Mouse (Mus musculus) midbrain, embryonic 11.5 days (tissue): ENCODE measurements around the gene Prkcb. TPM values are rescaled to one million over a fixed set of nuclear protein-coding genes. Genes with fewer than 3 reads are reported as not detected.
A peak's percentile ranks its signal among the peaks of the same experiment; 100 is the strongest.

Experiments used
- ATAC-seq: fragments of 200-750 bp; cut with Nextera tagmentation; 2 replicates; pipeline ENCODE4 v1.8.0; 2017; ENCODE audit warnings: moderate TSS enrichment, moderate library complexity; ENCODE audit not compliant: low FRiP score
- DNase-seq: peaks from one replicate; pipeline ENCODE4 v3.0.0; 2015; ENCODE audit warnings: low spot score; ENCODE audit errors: missing footprints
- H3K27ac ChIP-seq: fragments of 300-500 bp; sonication (generic); 2 replicates; pipeline ENCODE4 v1.5.1; 2014; ENCODE audit warnings: low read depth, low read length
- H3K27me3 ChIP-seq: fragments of 300-500 bp; sonication (generic); 2 replicates; pipeline ENCODE4 v1.6.1; 2014; ENCODE audit warnings: mild to moderate bottlenecking, low read length, moderate library complexity, mixed read lengths; ENCODE audit not compliant: control insufficient read depth, insufficient read depth
- H3K36me3 ChIP-seq: fragments of 300-500 bp; sonication (generic); 2 replicates; pipeline ENCODE4 v1.6.1; 2014; ENCODE audit warnings: mild to moderate bottlenecking, low read length, moderate library complexity, mixed read lengths; ENCODE audit not compliant: control insufficient read depth, insufficient read depth
- H3K4me1 ChIP-seq: fragments of 300-500 bp; sonication (generic); 2 replicates; pipeline ENCODE4 v1.6.1; 2014; ENCODE audit warnings: low read length; ENCODE audit not compliant: control insufficient read depth, insufficient read depth
- H3K4me2 ChIP-seq: fragments of 300-500 bp; sonication (generic); 2 replicates; pipeline ENCODE4 v1.6.1; 2014; ENCODE audit warnings: mild to moderate bottlenecking, moderate library complexity
- H3K4me3 ChIP-seq: fragments of 300-500 bp; sonication (generic); 2 replicates; pipeline ENCODE4 v1.5.1; 2014; ENCODE audit warnings: low read depth, low read length
- H3K9ac ChIP-seq: fragments of 300-500 bp; sonication (generic); 2 replicates; pipeline ENCODE4 v1.6.1; 2014; ENCODE audit warnings: low read length
- H3K9me3 ChIP-seq: fragments of 300-500 bp; sonication (generic); 2 replicates; pipeline ENCODE4 v1.6.1; 2016; ENCODE audit warnings: low read length; ENCODE audit not compliant: control insufficient read depth
- WGBS: fragments of 180-500 bp; shearing (Covaris S2); extraction: QIAGEN DNeasy Blood & Tissue Kit; methylation state at CpG from one replicate; pipeline ENCODE4 v1.1.7; 2014; 5-methylcytosine and 5-hydroxymethylcytosine counted together
- polyA plus RNA-seq: library from polyadenylated mRNA; unstranded; fragments of >200 nt; fragmentation: Nextera tagmentation; extraction: Ambion mirVana; gene quantifications from 2 replicates; pipeline ENCODE4 v1.2.1, GENCODE M21; 2014

Prkcb gene
- polyA plus RNA-seq, 1 experiment from 2014 or later, result 17.9 TPM

DNA sequence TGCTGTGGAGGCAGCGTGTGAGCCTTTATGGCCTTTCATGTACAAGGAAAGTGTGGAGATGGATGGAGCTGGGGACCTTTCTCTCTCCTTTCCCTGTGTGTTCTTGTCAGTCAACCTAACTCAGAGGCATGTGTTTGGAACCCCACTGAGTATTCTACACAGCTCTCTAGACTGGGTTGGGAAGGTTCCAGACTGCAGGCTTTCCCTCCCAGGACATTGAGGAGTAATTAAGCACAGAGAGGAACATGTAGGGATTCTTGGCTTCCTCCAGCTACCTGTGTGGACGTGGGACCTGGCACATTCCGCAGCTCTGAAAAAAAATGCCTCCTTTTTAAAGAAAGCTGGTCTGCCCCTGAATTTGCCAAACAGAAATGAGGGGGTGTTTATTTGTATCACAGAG, 130.0 kb downstream of the Prkcb start:
- Histone ChIP-seq H3K4me3 (no peak overlapping the region), H3K36me3 (no peaks in the 10 kb centered on the region), H3K27ac (no peak overlapping the region), H3K27me3 (no peaks in the 10 kb centered on the region), H3K4me1 (no peaks in the 10 kb centered on the region), H3K9me3 (no peaks in the 10 kb centered on the region), H3K4me2 (no peak overlapping the region), H3K9ac (no peak overlapping the region)
- ATAC-seq (no peak), DNase-seq (no peak)
- WGBS, result 85% methylated on average over 3 of the region's 3 CpGs

DNA sequence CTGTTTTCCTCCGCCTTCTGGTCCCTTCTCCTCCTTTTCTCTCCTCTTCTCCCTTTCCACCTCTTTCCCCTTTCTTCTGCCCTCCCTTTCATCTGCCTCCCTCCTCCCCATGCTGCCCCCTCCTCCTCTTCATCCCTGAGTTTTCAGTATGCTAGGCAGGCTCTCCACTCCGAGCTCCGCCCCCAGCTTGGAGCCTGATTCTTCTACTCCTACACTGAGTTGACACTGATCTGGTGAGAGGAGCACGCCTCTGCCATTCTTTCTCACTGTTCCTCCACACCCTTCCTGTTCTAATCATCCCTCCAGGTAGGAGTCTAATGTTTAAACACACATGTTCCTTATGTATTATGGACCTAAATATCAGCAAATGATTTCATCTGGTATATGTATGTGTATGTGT, 135.3 kb downstream of the Prkcb start:
- ATAC-seq, result no peak
- Histone ChIP-seq H3K4me2 (no peak overlapping the region), H3K4me1 (no peaks in the 10 kb centered on the region), H3K9ac (no peak overlapping the region), H3K36me3 (no peaks in the 10 kb centered on the region), H3K9me3 (no peaks in the 10 kb centered on the region), H3K4me3 (no peak overlapping the region), H3K27ac (no peak overlapping the region), H3K27me3 (no peaks in the 10 kb centered on the region)
- 59% methylated on average over 4 of the region's 4 CpGs for WGBS
- no peak for DNase-seq

DNA sequence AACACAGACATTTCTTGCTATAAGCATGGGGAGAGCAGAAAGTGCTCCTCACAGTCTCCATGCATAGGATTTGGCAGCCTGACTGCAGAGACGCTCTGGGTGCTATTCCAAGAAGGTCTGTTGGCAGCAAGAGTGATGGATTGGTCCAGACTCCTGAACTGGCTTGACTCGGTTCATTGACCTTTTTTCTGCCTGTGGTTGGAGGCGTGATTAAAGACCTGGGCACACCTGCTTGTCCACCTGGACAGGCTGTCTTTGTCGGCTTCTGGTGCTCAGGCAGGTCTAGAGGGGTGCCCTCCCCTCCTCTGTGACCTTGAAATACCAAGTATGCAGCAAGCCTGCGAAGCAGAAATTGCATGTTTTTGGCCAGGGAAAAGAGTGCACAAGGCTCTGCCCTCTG, 140.6 kb downstream of the Prkcb start:
- Histone ChIP-seq H3K36me3 (no peaks in the 10 kb centered on the region), H3K27me3 (no peaks in the 10 kb centered on the region), H3K4me1 (no peaks in the 10 kb centered on the region), H3K9me3 (no peaks in the 10 kb centered on the region), H3K4me3 (no peak overlapping the region), H3K27ac (no peak overlapping the region), H3K4me2 (no peak overlapping the region), H3K9ac (no peak overlapping the region)
- no peak for DNase-seq
- WGBS, result 88% methylated on average over 5 of the region's 5 CpGs
- ATAC-seq, result no peak

DNA sequence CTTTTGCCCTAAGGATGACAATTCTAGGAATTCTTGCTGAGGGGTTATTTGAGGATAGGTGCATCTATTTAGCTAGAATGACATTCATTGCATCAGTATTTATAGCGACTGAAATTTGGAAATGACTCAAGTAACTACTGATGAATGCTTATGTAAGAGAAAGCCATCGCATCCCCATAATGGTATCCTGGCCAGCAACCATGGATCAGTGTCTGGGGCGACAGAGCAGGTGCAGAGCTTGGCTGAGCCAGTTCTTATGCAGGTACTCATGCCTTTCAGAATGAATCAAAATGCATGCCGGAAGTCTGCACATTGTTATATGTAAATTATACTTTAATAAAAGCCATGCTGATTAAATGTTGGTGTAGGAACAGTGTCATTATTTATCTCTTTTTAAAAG, 143.8 kb downstream of the Prkcb start:
- 87% methylated on average over 4 of the region's 4 CpGs for WGBS
- Histone ChIP-seq H3K4me3 (no peak overlapping the region), H3K4me2 (no peak overlapping the region), H3K4me1 (no peaks in the 10 kb centered on the region), H3K36me3 (no peaks in the 10 kb centered on the region), H3K9me3 (no peaks in the 10 kb centered on the region), H3K27me3 (no peaks in the 10 kb centered on the region), H3K27ac (no peak overlapping the region), H3K9ac (no peak overlapping the region)
- ATAC-seq (no peak), DNase-seq (no peak)

DNA sequence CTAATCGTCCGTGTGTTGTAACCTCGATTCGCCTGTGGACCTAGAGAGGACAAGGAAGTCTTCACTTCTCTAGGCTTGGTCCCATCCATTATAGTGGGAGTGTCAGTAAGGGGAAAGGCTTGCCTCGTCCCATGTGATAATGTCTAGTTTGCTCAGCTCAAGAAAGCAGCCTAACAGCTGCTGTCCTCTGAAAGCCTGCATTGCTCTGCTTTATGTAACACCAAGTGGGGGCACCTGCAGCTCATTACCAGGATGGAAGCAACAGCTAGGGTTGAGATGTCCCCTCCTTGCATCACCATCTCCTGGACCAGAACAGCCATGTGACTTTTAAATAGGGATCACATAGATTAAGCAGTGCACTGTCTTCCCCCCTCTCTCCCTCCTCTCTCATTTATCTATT, 144.8 kb downstream of the Prkcb start:
- Histone ChIP-seq H3K9ac (no peak overlapping the region), H3K9me3 (no peaks in the 10 kb centered on the region), H3K4me2 (no peak overlapping the region), H3K4me3 (no peak overlapping the region), H3K4me1 (no peaks in the 10 kb centered on the region), H3K27ac (no peak overlapping the region), H3K36me3 (no peaks in the 10 kb centered on the region), H3K27me3 (no peaks in the 10 kb centered on the region)
- no peak for DNase-seq
- ATAC-seq, result no peak
- 92% methylated on average over 5 of the region's 5 CpGs for WGBS

DNA sequence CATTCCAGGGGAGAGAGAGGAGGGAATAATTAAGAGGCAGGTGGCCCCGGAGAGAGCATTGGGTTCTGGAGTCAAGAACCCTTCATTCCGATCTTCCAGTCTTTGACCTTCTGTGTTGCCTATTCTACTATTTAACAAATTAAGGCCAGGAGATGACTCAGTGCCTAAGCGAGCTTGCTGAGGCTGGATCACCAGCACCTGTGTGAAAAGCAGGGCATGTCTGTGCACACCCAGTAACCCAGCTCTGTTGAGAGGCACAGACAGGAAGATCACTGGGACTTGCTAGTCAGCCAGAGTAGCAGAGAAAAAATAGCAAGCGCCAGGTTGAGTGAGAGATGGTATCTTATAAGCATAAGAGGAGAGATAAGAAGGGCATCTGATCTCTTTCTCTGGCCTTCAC, 146.4 kb downstream of the Prkcb start:
- Histone ChIP-seq H3K27ac (no peak overlapping the region), H3K36me3 (no peaks in the 10 kb centered on the region), H3K4me1 (no peaks in the 10 kb centered on the region), H3K4me3 (no peak overlapping the region), H3K27me3 (no peaks in the 10 kb centered on the region), H3K9me3 (no peaks in the 10 kb centered on the region), H3K9ac (no peak overlapping the region), H3K4me2 (no peak overlapping the region)
- no peak for DNase-seq
- ATAC-seq, result no peak
- 92% methylated on average over 4 of the region's 4 CpGs for WGBS

DNA sequence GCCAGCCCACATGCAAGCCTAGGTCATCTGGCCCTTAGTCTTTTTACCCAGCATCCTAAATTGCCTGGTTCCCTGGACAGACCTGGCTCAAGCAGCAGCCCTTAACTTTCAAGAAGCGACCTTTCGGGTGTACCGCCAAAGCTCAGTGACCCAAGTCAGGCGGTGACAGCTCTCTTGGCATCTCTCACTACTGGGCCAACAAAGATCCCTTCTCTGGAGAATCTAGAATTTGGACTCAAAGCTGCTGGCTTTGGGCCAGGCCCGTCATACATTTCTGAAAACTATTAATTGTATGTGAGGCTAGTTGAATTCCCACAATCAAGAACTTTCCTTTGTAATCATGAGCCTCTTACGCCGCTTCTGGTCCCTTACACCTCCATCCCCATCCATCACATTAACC, 147.0 kb downstream of the Prkcb start:
- no peaks in the 10 kb centered on the region for H3K9me3 ChIP-seq
- H3K27me3 ChIP-seq, result no peaks in the 10 kb centered on the region
- H3K9ac ChIP-seq, result no peak overlapping the region
- H3K4me2 ChIP-seq, result no peak overlapping the region
- ATAC-seq (no peak), DNase-seq (no peak)
- H3K4me1 ChIP-seq, result no peaks in the 10 kb centered on the region
- H3K27ac ChIP-seq, result no peak overlapping the region
- 95% methylated on average over 7 of the region's 7 CpGs for WGBS
- no peaks in the 10 kb centered on the region for H3K36me3 ChIP-seq
- H3K4me3 ChIP-seq, result no peak overlapping the region

DNA sequence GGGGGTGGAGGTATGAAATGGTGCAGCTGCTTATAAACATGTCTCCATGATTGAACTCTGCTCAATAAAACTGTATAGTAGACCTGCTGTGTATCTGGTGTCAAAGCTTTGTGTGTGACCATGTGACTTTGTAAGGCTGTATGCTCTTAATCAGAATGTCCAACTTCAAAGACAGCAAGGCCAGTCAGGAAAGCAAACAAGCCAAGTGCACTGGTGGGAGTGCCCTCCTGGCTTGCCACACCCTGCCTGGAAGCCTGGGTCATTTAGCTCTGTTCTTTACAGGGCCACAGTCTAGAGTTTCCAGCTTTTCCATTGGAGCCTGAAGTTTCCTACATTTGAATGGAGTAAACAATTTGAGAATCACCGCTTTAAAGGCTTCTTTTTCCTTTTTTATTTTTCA, 148.8 kb downstream of the Prkcb start:
- Histone ChIP-seq H3K4me2 (no peak overlapping the region), H3K4me3 (no peak overlapping the region), H3K9me3 (no peaks in the 10 kb centered on the region), H3K27me3 (no peaks in the 10 kb centered on the region), H3K36me3 (no peaks in the 10 kb centered on the region), H3K4me1 (no peaks in the 10 kb centered on the region), H3K9ac (no peak overlapping the region), H3K27ac (no peak overlapping the region)
- DNase-seq (no peak), ATAC-seq (no peak)
- 87% methylated on average over 1 of the region's 1 CpGs for WGBS

DNA sequence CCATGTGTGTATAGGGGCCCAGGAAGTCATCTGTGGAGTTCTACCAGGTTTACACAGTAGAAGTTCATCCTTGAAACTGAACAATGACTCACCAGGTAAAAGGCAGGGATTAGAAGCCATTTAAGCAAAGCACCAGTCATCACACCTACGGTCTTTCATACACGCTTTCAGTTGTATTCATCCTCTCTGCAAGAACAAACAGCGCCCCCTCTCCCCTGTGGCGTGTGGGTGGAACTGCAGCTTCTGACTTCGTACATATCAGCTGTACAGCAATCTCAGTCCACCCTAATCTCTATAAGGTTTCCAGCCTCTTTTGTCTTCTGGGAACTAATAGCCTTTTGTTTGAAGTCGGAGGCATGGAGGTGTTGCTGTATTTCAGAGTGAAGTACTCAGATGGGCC, 156.5 kb downstream of the Prkcb start:
- H3K4me1 ChIP-seq, result no peaks in the 10 kb centered on the region
- WGBS, result 55% methylated on average over 6 of the region's 6 CpGs
- DNase-seq (peak; percentile 84), ATAC-seq (no peak)
- H3K4me3 ChIP-seq, result no peak overlapping the region
- H3K4me2 ChIP-seq, result no peak overlapping the region
- H3K36me3 ChIP-seq, result no peaks in the 10 kb centered on the region
- no peaks in the 10 kb centered on the region for H3K9me3 ChIP-seq
- H3K9ac ChIP-seq, result no peak overlapping the region
- H3K27me3 ChIP-seq, result no peaks in the 10 kb centered on the region
- no peak overlapping the region for H3K27ac ChIP-seq

DNA sequence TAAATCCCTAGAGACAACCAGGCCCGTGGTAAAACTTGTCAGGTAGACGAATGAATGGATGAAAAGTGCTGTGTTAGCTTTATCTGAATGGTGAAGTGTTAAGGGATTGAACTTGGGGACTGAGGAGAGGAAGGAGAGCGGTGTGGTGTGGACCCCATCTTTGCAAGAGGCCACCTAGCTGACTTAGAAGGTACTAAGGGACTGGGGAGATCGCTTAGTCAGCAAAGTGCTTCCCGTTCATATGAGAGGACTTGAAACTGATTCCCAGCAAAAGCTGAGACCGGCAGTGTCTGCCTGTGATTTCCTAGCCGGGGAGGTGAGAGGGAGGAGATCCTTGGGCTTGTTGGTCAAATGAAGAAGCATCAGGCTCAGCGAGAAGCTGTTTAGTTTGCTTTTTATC, 164.1 kb downstream of the Prkcb start:
- 78% methylated on average over 8 of the region's 8 CpGs for WGBS
- Histone ChIP-seq H3K9me3 (no peaks in the 10 kb centered on the region), H3K9ac (no peak overlapping the region), H3K27ac (no peak overlapping the region), H3K27me3 (no peaks in the 10 kb centered on the region), H3K4me3 (no peak overlapping the region), H3K36me3 (no peaks in the 10 kb centered on the region), H3K4me2 (no peak overlapping the region), H3K4me1 (no peaks in the 10 kb centered on the region)
- ATAC-seq, result no peak
- no peak for DNase-seq
